Mouse (Mus musculus) liver, embryonic 16.5 days (tissue): ENCODE measurements around the gene Golim4. TPM values are rescaled to one million over a fixed set of nuclear protein-coding genes. Genes with fewer than 3 reads are reported as not detected.
A peak's percentile ranks its signal among the peaks of the same experiment; 100 is the strongest.
"Not testable (repeated sequence)": the region's sequence is repeated elsewhere in the genome, so short reads cannot be mapped to it uniquely, and the experiment has no call there.

Experiments used
- ATAC-seq: fragments of 200-750 bp; cut with Nextera tagmentation; 2 replicates; pipeline ENCODE4 v1.8.0; 2017; ENCODE audit warnings: low read depth, mild to moderate bottlenecking, moderate number of reproducible peaks, moderate library complexity
- H3K27ac ChIP-seq: fragments of 300-500 bp; sonication (generic); 2 replicates; pipeline ENCODE4 v1.5.1; 2014; ENCODE audit warnings: mild to moderate bottlenecking, low read length
- H3K27me3 ChIP-seq: fragments of 300-500 bp; sonication (generic); 2 replicates; pipeline ENCODE4 v1.6.1; 2014; ENCODE audit warnings: low read depth, low read length, mixed read lengths; ENCODE audit not compliant: control insufficient read depth, insufficient read depth
- H3K36me3 ChIP-seq: fragments of 300-500 bp; sonication (generic); 2 replicates; pipeline ENCODE4 v1.6.1; 2014; ENCODE audit warnings: mild to moderate bottlenecking; ENCODE audit not compliant: control insufficient read depth, insufficient read depth
- H3K4me1 ChIP-seq: fragments of 300-500 bp; sonication (generic); 2 replicates; pipeline ENCODE4 v1.6.1; 2014; ENCODE audit warnings: low read depth, low read length, mixed read lengths; ENCODE audit not compliant: control insufficient read depth
- H3K4me2 ChIP-seq: fragments of 300-500 bp; sonication (generic); 2 replicates; pipeline ENCODE4 v1.6.1; 2014; ENCODE audit warnings: low read depth, low read length, mixed read lengths
- H3K4me3 ChIP-seq: fragments of 300-500 bp; sonication (generic); 2 replicates; pipeline ENCODE4 v1.5.1; 2014; ENCODE audit warnings: low read depth, mild to moderate bottlenecking, low read length
- H3K9ac ChIP-seq: fragments of 300-500 bp; sonication (generic); 2 replicates; pipeline ENCODE4 v1.6.1; 2014; ENCODE audit warnings: low read depth, low read length
- H3K9me3 ChIP-seq: fragments of 300-500 bp; sonication (generic); replicated peaks from 2 replicates; pipeline ENCODE4 v1.6.1; 2016; ENCODE audit warnings: low read length; ENCODE audit not compliant: control insufficient read depth
- WGBS: fragments of 180-500 bp; shearing (Covaris S2); extraction: QIAGEN DNeasy Blood & Tissue Kit; methylation state at CpG from one replicate; pipeline ENCODE4 v1.1.7; 2014; ENCODE audit not compliant: insufficient replicate concordance; 5-methylcytosine and 5-hydroxymethylcytosine counted together
- polyA plus RNA-seq: library from polyadenylated mRNA; unstranded; fragments of >200 nt; fragmentation: Nextera tagmentation; extraction: Ambion mirVana; gene quantifications from 2 replicates; pipeline ENCODE4 v1.2.1, GENCODE M21; 2015

Golim4 gene
- polyA plus RNA-seq = 21.4 and 22.7 TPM in 2 replicates

GRCm38 (mm10) chr3:75956551-75957302, at the start of gene Golim4:
Gene Golim4 (minus strand): TSS chr3:75956949.
- peaks cover 22% of the 10 kb centered on the region for H3K4me1 ChIP-seq
- H3K36me3 ChIP-seq = no peaks in the 10 kb centered on the region

GRCm38 (mm10) chr3:76005621-76006020, 48.9 kb upstream of the Golim4 start:
- no peaks in the 10 kb centered on the region for H3K4me1 ChIP-seq
- H3K4me3 ChIP-seq = no peak overlapping the region
- no peaks in the 10 kb centered on the region for H3K36me3 ChIP-seq
- H3K27ac ChIP-seq = no peak overlapping the region
- ATAC-seq = no peak
- H3K9ac ChIP-seq = no peak overlapping the region
- no peaks in the 10 kb centered on the region for H3K9me3 ChIP-seq
- no peaks in the 10 kb centered on the region for H3K27me3 ChIP-seq
- H3K4me2 ChIP-seq = no peak overlapping the region
- WGBS = 52% methylated on average over 5 of the region's 5 CpGs

More at GRCm38 (mm10) chr3:75956551-75957302, at the start of gene Golim4:
- WGBS = 1% methylated on average over 53 of the region's 53 CpGs
- Histone ChIP-seq H3K9me3 (no peaks in the 10 kb centered on the region), H3K27me3 (no peaks in the 10 kb centered on the region), H3K4me2 (peak within 1 kb of the TSS; percentile 87), H3K4me3 (peak within 1 kb of the TSS; percentile 78), H3K9ac (peak within 1 kb of the TSS; percentile 87), H3K27ac (peak within 1 kb of the TSS; percentile 81)
- peak; percentile 98 for ATAC-seq

- no peaks in the 10 kb centered on the region for H3K9me3 ChIP-seq
- 35% methylated on average over 4 of the region's 4 CpGs for WGBS
- no peak overlapping the region for H3K9ac ChIP-seq
- no peaks in the 10 kb centered on the region for H3K4me1 ChIP-seq
- no peaks in the 10 kb centered on the region for H3K36me3 ChIP-seq
- H3K4me3 ChIP-seq = no peak overlapping the region
- ATAC-seq = no peak
- no peak overlapping the region for H3K27ac ChIP-seq
- no peak overlapping the region for H3K4me2 ChIP-seq
- no peaks in the 10 kb centered on the region for H3K27me3 ChIP-seq
These were observed 44.4 kb upstream of the Golim4 start for GRCm38 (mm10) chr3:76001156-76001555.

- H3K27ac ChIP-seq = no peak overlapping the region
- H3K27me3 ChIP-seq = no peaks in the 10 kb centered on the region
- no peaks in the 10 kb centered on the region for H3K36me3 ChIP-seq
- no peak overlapping the region for H3K4me2 ChIP-seq
- no peak for ATAC-seq
- H3K4me1 ChIP-seq = no peaks in the 10 kb centered on the region
- H3K9me3 ChIP-seq = no peaks in the 10 kb centered on the region
- WGBS = 48% methylated on average over 2 of the region's 2 CpGs
- H3K9ac ChIP-seq = no peak overlapping the region
- H3K4me3 ChIP-seq = no peak overlapping the region
These were observed 43.7 kb upstream of the Golim4 start for GRCm38 (mm10) chr3:76000481-76000880.

GRCm38 (mm10) chr3:75981031-75981750, 24.4 kb upstream of the Golim4 start:
- H3K27me3 ChIP-seq, H3K4me3 ChIP-seq, H3K36me3 ChIP-seq, H3K4me1 ChIP-seq, H3K9ac ChIP-seq, H3K27ac ChIP-seq, H3K4me2 ChIP-seq, ATAC-seq, H3K9me3 ChIP-seq: not testable (repeated sequence)
- 52% methylated on average over 2 of the region's 2 CpGs for WGBS

- not testable (repeated sequence) for H3K36me3 ChIP-seq, H3K4me3 ChIP-seq, H3K9me3 ChIP-seq, H3K9ac ChIP-seq, H3K27me3 ChIP-seq
- peak; percentile 81 for ATAC-seq
- Histone ChIP-seq H3K4me1 (peaks cover 14% of the 10 kb centered on the region), H3K4me2 (peak overlapping the region; percentile 24; the same call in 1 of the 2 replicates), H3K27ac (peak overlapping the region; percentile 60)
- 57% methylated on average over 2 of the region's 2 CpGs for WGBS
These were observed 6.3 kb upstream of the Golim4 start for GRCm38 (mm10) chr3:75962784-75963772.

GRCm38 (mm10) chr3:75955661-75956491, 873 bp downstream of the Golim4 start:
- ATAC-seq = peak; percentile 1; the same call in 1 of the 2 replicates
- peak overlapping the region; percentile 87 for H3K9ac ChIP-seq
- peak overlapping the region; percentile 87 for H3K4me2 ChIP-seq
- H3K27me3 ChIP-seq = no peaks in the 10 kb centered on the region
- under 1% methylated on average over 47 of the region's 47 CpGs for WGBS
- H3K27ac ChIP-seq = peak overlapping the region; percentile 81
- H3K9me3 ChIP-seq = no peaks in the 10 kb centered on the region
- H3K4me1 ChIP-seq = peaks cover 30% of the 10 kb centered on the region
- no peaks in the 10 kb centered on the region for H3K36me3 ChIP-seq
- peak overlapping the region; percentile 78 for H3K4me3 ChIP-seq

- H3K9me3 ChIP-seq = no peaks in the 10 kb centered on the region
- no peak overlapping the region; the same call in 1 of the 2 replicates for H3K9ac ChIP-seq
- no peaks in the 10 kb centered on the region for H3K27me3 ChIP-seq
- peak overlapping the region; percentile 69; the same call in 1 of the 2 replicates for H3K27ac ChIP-seq
- peaks cover 40% of the 10 kb centered on the region for H3K4me1 ChIP-seq
- peak overlapping the region; percentile 78 for H3K4me3 ChIP-seq
- WGBS = 57% methylated on average over 3 of the region's 3 CpGs
- ATAC-seq = no peak
- H3K4me2 ChIP-seq = peak overlapping the region; percentile 87
- H3K36me3 ChIP-seq = no peaks in the 10 kb centered on the region
These were observed 2.6 kb downstream of the Golim4 start for GRCm38 (mm10) chr3:75954185-75954584.
